Mouse (Mus musculus): ENCODE results near the gene Ikbke. TPM values are rescaled to one million over a fixed set of nuclear protein-coding genes. Genes with fewer than 3 reads are reported as not detected.

The Ikbke gene
- polyA plus RNA-seq, 1 experiment from 2014 or later = 0.66 TPM

- WGBS = 84% methylated on average over 9 of the region's 9 CpGs
- no peak for ATAC-seq (ENCODE audit: low FRiP score)
- no peak overlapping the region for H3K4me2 ChIP-seq
- no peaks in the 10 kb centered on the region for H3K27me3 ChIP-seq
- H3K36me3 ChIP-seq = peaks cover 57% of the 10 kb centered on the region
- H3K9ac ChIP-seq = no peak overlapping the region
- no peaks in the 10 kb centered on the region for H3K9me3 ChIP-seq
- H3K27ac ChIP-seq = no peak overlapping the region
- H3K4me1 ChIP-seq (replicated peaks) = peaks cover 12% of the 10 kb centered on the region; the same call in 1 of the 2 replicates
- no peak overlapping the region for H3K4me3 ChIP-seq
Measured at GRCm38 (mm10) chr1:131298171-131298570, 18.8 kb upstream of the Ikbke start.

- Histone ChIP-seq H3K9me3 (no peaks in the 10 kb centered on the region), H3K4me3 (no peak overlapping the region), H3K27ac (no peak overlapping the region), H3K4me1 (replicated peaks) (peaks cover 12% of the 10 kb centered on the region; the same call in 1 of the 2 replicates), H3K4me2 (no peak overlapping the region), H3K36me3 (peaks cover 72% of the 10 kb centered on the region), H3K27me3 (no peaks in the 10 kb centered on the region), H3K9ac (no peak overlapping the region)
- WGBS = 91% methylated on average over 7 of the region's 7 CpGs
- no peak for ATAC-seq (ENCODE audit: low FRiP score)
Measured at GRCm38 (mm10) chr1:131296726-131297125, 17.3 kb upstream of the Ikbke start.

- WGBS = 67% methylated on average over 8 of the region's 8 CpGs
- ATAC-seq (ENCODE audit: low FRiP score) = no peak
Measured at GRCm38 (mm10) chr1:131295200-131295599, 15.8 kb upstream of the Ikbke start.

DNA sequence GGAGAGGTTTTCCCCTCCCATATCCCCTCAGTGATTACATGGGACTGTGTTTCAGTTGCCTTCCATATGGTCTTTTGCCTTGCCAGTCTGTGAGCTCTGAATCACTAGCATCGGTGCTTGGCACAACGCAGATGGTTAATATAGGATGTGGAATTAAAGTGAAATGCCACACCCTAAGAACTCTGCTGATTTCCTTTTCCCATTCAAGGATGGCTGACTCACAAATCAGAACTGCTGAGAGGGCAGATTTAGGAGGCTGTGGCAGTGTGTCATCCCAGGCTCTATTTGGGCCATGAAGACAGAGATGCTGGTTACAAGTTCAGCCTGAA is 14.5 kb upstream of the Ikbke start:
- Histone ChIP-seq H3K27ac (no peak overlapping the region), H3K9ac (no peak overlapping the region), H3K4me1 (replicated peaks) (peaks cover 6% of the 10 kb centered on the region; the same call in 1 of the 2 replicates), H3K4me2 (no peak overlapping the region), H3K36me3 (peaks cover 66% of the 10 kb centered on the region), H3K27me3 (no peaks in the 10 kb centered on the region), H3K9me3 (no peaks in the 10 kb centered on the region), H3K4me3 (no peak overlapping the region)
- 90% methylated on average over 2 of the region's 2 CpGs for WGBS
- ATAC-seq (ENCODE audit: low FRiP score) = no peak

More at GRCm38 (mm10) chr1:131295200-131295599, 15.8 kb upstream of the Ikbke start:
- H3K36me3 ChIP-seq = peaks cover 71% of the 10 kb centered on the region
- H3K4me1 ChIP-seq (replicated peaks) = peaks cover 12% of the 10 kb centered on the region; the same call in 1 of the 2 replicates
- H3K4me2 ChIP-seq = no peak overlapping the region
- no peaks in the 10 kb centered on the region for H3K27me3 ChIP-seq
- no peaks in the 10 kb centered on the region for H3K9me3 ChIP-seq
- no peak overlapping the region for H3K4me3 ChIP-seq
- H3K9ac ChIP-seq = no peak overlapping the region
- no peak overlapping the region for H3K27ac ChIP-seq

DNA sequence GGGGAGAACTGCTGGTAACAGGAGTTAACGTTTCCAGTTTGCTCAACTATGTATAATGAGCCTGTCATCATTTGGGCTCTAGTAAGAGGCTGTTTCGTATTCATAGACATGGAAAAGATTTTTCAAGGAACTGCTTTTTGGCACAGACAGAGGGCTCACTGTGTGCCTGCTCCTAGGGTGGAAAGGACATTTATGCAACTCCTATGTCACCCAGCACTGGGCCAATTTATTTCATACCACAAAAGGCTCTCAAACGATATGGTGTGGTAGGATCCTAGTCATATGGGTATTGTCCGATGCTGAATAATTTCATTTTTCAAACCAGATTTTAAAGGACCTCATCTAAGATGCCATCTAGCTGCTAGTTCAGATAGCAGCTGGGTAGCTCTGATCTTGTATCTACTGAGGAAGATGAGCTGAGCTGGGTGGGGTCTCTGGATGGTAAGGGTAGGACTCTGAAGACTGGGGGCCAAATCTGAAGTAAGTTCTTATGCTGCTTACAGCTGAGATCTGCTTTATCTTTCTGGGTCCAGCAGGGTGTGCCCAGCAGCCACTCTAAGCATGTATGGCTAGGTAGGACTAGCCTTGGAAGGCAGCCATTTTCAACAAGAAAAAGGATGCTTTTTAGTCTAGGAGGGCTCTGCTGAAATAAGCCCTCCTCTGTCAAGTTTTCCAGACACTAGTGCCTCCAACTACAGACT is 14.0 kb upstream of the Ikbke start:
- Histone ChIP-seq H3K27me3 (no peaks in the 10 kb centered on the region), H3K4me3 (no peak overlapping the region), H3K27ac (no peak overlapping the region), H3K9ac (no peak overlapping the region), H3K36me3 (peaks cover 68% of the 10 kb centered on the region), H3K4me1 (replicated peaks) (peaks cover 6% of the 10 kb centered on the region; the same call in 1 of the 2 replicates), H3K9me3 (no peaks in the 10 kb centered on the region), H3K4me2 (no peak overlapping the region)
- 85% methylated on average over 4 of the region's 4 CpGs for WGBS
- no peak for ATAC-seq (ENCODE audit: low FRiP score)

DNA sequence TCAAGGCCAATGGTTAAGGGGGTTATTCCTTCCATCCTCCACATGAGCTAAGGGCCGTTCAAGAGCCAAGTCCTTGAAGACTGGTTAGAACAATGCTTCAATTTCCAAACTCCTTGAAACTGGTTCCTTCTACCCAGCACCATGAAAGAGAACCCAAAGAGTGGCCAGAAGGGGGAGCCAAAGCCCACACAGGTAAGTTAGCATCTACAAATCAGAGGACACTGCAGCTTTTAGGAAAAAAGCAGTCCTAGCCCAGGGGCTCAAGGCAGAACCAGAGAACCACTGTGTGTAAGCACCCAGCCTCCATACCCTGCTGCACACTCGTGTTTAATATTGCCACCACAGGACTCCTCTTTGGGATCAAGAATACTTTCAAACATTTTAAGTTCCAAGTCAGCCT is 11.2 kb upstream of the Ikbke start:
- Histone ChIP-seq H3K4me2 (no peak overlapping the region), H3K27ac (no peak overlapping the region), H3K9me3 (no peaks in the 10 kb centered on the region), H3K4me3 (no peak overlapping the region), H3K27me3 (no peaks in the 10 kb centered on the region), H3K9ac (no peak overlapping the region), H3K36me3 (peaks cover 52% of the 10 kb centered on the region), H3K4me1 (replicated peaks) (peaks cover 5% of the 10 kb centered on the region; the same call in 1 of the 2 replicates)
- peak; percentile 40; the same call in 1 of the 2 replicates for ATAC-seq (ENCODE audit: low FRiP score)
- WGBS = 49% methylated on average over 2 of the region's 2 CpGs

GRCm38 (mm10) chr1:131288938-131289337 is 9.5 kb upstream of the Ikbke start:
- WGBS = 94% methylated on average over 6 of the region's 6 CpGs
- H3K4me3 ChIP-seq = no peak overlapping the region
- peaks cover 8% of the 10 kb centered on the region for H3K4me1 ChIP-seq (replicated peaks)
- ATAC-seq (ENCODE audit: low FRiP score) = no peak
- H3K4me2 ChIP-seq = no peak overlapping the region
- no peaks in the 10 kb centered on the region for H3K9me3 ChIP-seq
- H3K27me3 ChIP-seq = no peaks in the 10 kb centered on the region
- H3K36me3 ChIP-seq = peaks cover 42% of the 10 kb centered on the region
- no peak overlapping the region for H3K27ac ChIP-seq
- no peak overlapping the region for H3K9ac ChIP-seq

GRCm38 (mm10) chr1:131287267-131287666 is 7.9 kb upstream of the Ikbke start:
- WGBS = 82% methylated on average over 2 of the region's 2 CpGs

GRCm38 (mm10) chr1:131286803-131287202 is 7.4 kb upstream of the Ikbke start:
- peaks cover 27% of the 10 kb centered on the region for H3K36me3 ChIP-seq
- 86% methylated on average over 5 of the region's 5 CpGs for whole genome bisulfite sequencing
- no peak overlapping the region for H3K4me3 ChIP-seq
- H3K9me3 ChIP-seq = no peaks in the 10 kb centered on the region
- H3K4me2 ChIP-seq = no peak overlapping the region
- no peaks in the 10 kb centered on the region for H3K27me3 ChIP-seq
- no peak overlapping the region for H3K27ac ChIP-seq
- no peak for ATAC-seq (ENCODE audit: low FRiP score)
- peaks cover 8% of the 10 kb centered on the region for H3K4me1 ChIP-seq (replicated peaks)
- H3K9ac ChIP-seq = no peak overlapping the region

More at GRCm38 (mm10) chr1:131287267-131287666, 7.9 kb upstream of the Ikbke start:
- peaks cover 8% of the 10 kb centered on the region for H3K4me1 ChIP-seq (replicated peaks)
- ATAC-seq (ENCODE audit: low FRiP score) = no peak
- peaks cover 31% of the 10 kb centered on the region for H3K36me3 ChIP-seq
- H3K27ac ChIP-seq = no peak overlapping the region
- no peak overlapping the region for H3K9ac ChIP-seq
- H3K9me3 ChIP-seq = no peaks in the 10 kb centered on the region
- H3K4me3 ChIP-seq = no peak overlapping the region
- no peaks in the 10 kb centered on the region for H3K27me3 ChIP-seq
- no peak overlapping the region for H3K4me2 ChIP-seq

- ATAC-seq (ENCODE audit: low FRiP score) = no peak
- no peaks in the 10 kb centered on the region for H3K9me3 ChIP-seq
- H3K27me3 ChIP-seq = no peaks in the 10 kb centered on the region
- H3K36me3 ChIP-seq = peaks cover 20% of the 10 kb centered on the region
- H3K4me2 ChIP-seq = no peak overlapping the region
- peaks cover 8% of the 10 kb centered on the region for H3K4me1 ChIP-seq (replicated peaks)
- H3K9ac ChIP-seq = no peak overlapping the region
- no peak overlapping the region for H3K27ac ChIP-seq
- WGBS = 84% methylated on average over 4 of the region's 4 CpGs
- no peak overlapping the region for H3K4me3 ChIP-seq
Measured at GRCm38 (mm10) chr1:131284616-131285015, 5.2 kb upstream of the Ikbke start.

DNA sequence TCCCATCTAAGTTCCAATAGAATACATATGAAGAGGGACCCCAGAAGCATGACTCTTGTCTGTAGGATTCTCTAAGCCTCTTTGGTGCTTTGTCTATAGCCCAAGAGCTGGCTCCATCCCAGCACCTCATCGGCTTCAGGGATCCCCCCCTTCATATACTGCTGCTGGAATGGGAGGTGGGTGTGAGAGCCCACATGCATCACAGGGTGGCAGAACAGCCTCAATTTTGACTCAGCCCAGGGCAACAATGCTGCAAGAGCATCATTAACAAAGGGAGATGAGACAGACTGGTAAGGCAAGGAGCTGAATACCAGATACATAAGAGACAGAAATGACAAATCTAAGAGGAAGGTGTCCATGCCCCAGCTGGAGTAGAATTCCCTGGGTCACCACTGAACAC is 4.8 kb upstream of the Ikbke start:
- H3K9ac ChIP-seq = no peak overlapping the region
- WGBS = 77% methylated on average over 1 of the region's 1 CpGs
- peaks cover 8% of the 10 kb centered on the region for H3K4me1 ChIP-seq (replicated peaks)
- H3K27me3 ChIP-seq = no peaks in the 10 kb centered on the region
- no peak overlapping the region for H3K4me3 ChIP-seq
- peaks cover 16% of the 10 kb centered on the region for H3K36me3 ChIP-seq
- no peak overlapping the region for H3K4me2 ChIP-seq
- H3K9me3 ChIP-seq = no peaks in the 10 kb centered on the region
- ATAC-seq (ENCODE audit: low FRiP score) = 0 out of 2 replicates have a peak, but pooled peaks have one; percentile 49
- peak overlapping the region; percentile 30; the same call in 1 of the 2 replicates for H3K27ac ChIP-seq

DNA sequence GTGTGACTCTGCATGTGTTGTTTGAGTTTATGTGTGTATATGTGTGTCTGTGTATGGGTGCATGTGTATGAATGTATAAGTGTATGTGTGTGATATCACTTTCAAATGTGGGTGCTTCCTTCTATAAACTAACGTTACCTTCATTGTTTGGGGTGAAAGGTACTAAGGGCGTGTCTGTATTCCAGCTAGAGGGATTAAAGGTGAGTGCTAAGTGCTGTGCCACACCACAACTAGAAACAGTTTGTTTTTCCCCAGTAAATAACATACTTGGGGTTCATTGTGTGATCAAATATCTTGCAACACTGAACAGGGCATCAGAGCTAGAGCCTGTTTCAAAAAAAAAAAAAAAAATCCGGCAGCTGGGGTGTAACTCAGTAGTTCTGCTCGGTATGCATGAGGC is 2.3 kb upstream of the Ikbke start:
- H3K36me3 ChIP-seq = 0 out of 2 replicates have a peak, but pooled peaks cover 2% of the 10 kb centered on the region
- H3K9ac ChIP-seq = no peak overlapping the region
- no peak overlapping the region for H3K27ac ChIP-seq
- no peak for ATAC-seq (ENCODE audit: low FRiP score)
- H3K4me3 ChIP-seq = no peak overlapping the region
- WGBS = 62% methylated on average over 4 of the region's 4 CpGs
- H3K4me1 ChIP-seq (replicated peaks) = peaks cover 8% of the 10 kb centered on the region
- H3K9me3 ChIP-seq = no peaks in the 10 kb centered on the region
- H3K27me3 ChIP-seq = no peaks in the 10 kb centered on the region
- H3K4me2 ChIP-seq = no peak overlapping the region

DNA sequence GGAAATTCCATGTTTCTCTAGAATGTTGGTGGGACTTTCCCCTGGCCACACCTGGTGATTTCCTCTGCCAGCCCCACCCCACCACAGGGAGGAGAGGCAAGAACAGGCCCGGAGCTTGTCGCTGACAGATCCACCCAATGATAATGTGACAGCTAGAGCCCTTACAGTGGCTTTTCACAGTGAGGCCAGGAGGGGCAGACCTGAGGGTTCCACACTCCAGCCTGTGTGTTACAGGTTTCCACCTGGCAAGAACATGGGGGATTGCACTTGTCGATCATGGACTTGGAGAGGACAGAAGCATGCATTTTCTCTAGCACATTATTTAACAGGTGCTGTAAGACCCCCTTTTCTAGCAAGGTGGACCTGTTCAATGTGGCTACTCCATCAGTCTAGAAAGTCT is 874 bp upstream of the Ikbke start:
- H3K9me3 ChIP-seq = no peaks in the 10 kb centered on the region
- H3K4me1 ChIP-seq (replicated peaks) = peaks cover 8% of the 10 kb centered on the region
- H3K4me2 ChIP-seq = no peak overlapping the region
- 83% methylated on average over 3 of the region's 3 CpGs for WGBS
- no peaks in the 10 kb centered on the region for H3K27me3 ChIP-seq
- no peak overlapping the region for H3K9ac ChIP-seq
- no peak overlapping the region for H3K27ac ChIP-seq
- H3K36me3 ChIP-seq = no peaks in the 10 kb centered on the region
- H3K4me3 ChIP-seq = no peak overlapping the region
- no peak for ATAC-seq (ENCODE audit: low FRiP score)

All from hindbrain, embryonic 13.5 days (tissue).